Mouse (Mus musculus) embryonic facial prominence, embryonic 12.5 days (tissue): ENCODE measurements around the gene Gm37419. TPM values are rescaled to one million over a fixed set of nuclear protein-coding genes. Genes with fewer than 3 reads are reported as not detected.

Experiments used
- ATAC-seq: fragments of 200-750 bp; cut with Nextera tagmentation; 2 replicates; pipeline ENCODE4 v1.8.0; 2017; ENCODE audit not compliant: insufficient number of reproducible peaks, insufficient read depth, low FRiP score, low TSS enrichment
- H3K27ac ChIP-seq: fragments of 300-500 bp; sonication (generic); 2 replicates; pipeline ENCODE4 v1.5.1; 2016; ENCODE audit warnings: mild to moderate bottlenecking
- H3K27me3 ChIP-seq: fragments of 300-500 bp; sonication (generic); 2 replicates; pipeline ENCODE4 v1.6.1; 2016; ENCODE audit warnings: mild to moderate bottlenecking, moderate library complexity
- H3K36me3 ChIP-seq: fragments of 300-500 bp; sonication (generic); 2 replicates; pipeline ENCODE4 v1.6.1; 2016; ENCODE audit warnings: mild to moderate bottlenecking
- H3K4me1 ChIP-seq: fragments of 300-500 bp; sonication (generic); 2 replicates; pipeline ENCODE4 v1.6.1; 2016
- H3K4me2 ChIP-seq: fragments of 300-500 bp; sonication (generic); replicated peaks from 2 replicates; pipeline ENCODE4 v1.6.1; 2016; ENCODE audit warnings: mild to moderate bottlenecking, moderate library complexity
- H3K4me3 ChIP-seq: fragments of 300-500 bp; sonication (generic); 2 replicates; pipeline ENCODE4 v1.5.1; 2016; ENCODE audit warnings: mild to moderate bottlenecking
- H3K9ac ChIP-seq: fragments of 300-500 bp; sonication (generic); 2 replicates; pipeline ENCODE4 v1.6.1; 2016; ENCODE audit warnings: mild to moderate bottlenecking, moderate library complexity
- H3K9me3 ChIP-seq: fragments of 300-500 bp; sonication (generic); 2 replicates; pipeline ENCODE4 v1.6.1; 2016; ENCODE audit warnings: mild to moderate bottlenecking, moderate library complexity
- WGBS: fragments of 180-500 bp; shearing (Covaris S2); methylation state at CpG from one replicate; pipeline ENCODE4 v1.1.7; 2016; 5-methylcytosine and 5-hydroxymethylcytosine counted together
- polyA plus RNA-seq: library from polyadenylated mRNA; unstranded; fragments of >200 nt; fragmentation: Nextera tagmentation; extraction: Ambion mirVana; gene quantifications from 2 replicates; pipeline ENCODE4 v1.2.1, GENCODE M21; 2016

The Gm37419 gene
- polyA plus RNA-seq, 1 experiment from 2014 or later, result not detected

GRCm38 (mm10) chr16:24005928-24006327, 17.6 kb downstream of the Gm37419 start:
- Histone ChIP-seq H3K4me3 (no peak overlapping the region), H3K4me2 (no peak overlapping the region), H3K27me3 (no peaks in the 10 kb centered on the region; the same call in 1 of the 2 replicates), H3K4me1 (no peaks in the 10 kb centered on the region), H3K9me3 (no peaks in the 10 kb centered on the region), H3K27ac (no peak overlapping the region), H3K9ac (no peak overlapping the region), H3K36me3 (no peaks in the 10 kb centered on the region)
- ATAC-seq, result no peak
- WGBS, result 86% methylated on average over 8 of the region's 8 CpGs

- H3K36me3 ChIP-seq, result no peaks in the 10 kb centered on the region
Measured at GRCm38 (mm10) chr16:24009891-24010290, 21.6 kb downstream of the Gm37419 start.

GRCm38 (mm10) chr16:24011306-24011705, 23.0 kb downstream of the Gm37419 start:
- 76% methylated on average over 3 of the region's 3 CpGs for WGBS
- no peak for ATAC-seq
- H3K4me2 ChIP-seq, result no peak overlapping the region

More at GRCm38 (mm10) chr16:24009891-24010290, 21.6 kb downstream of the Gm37419 start:
- no peaks in the 10 kb centered on the region; the same call in 1 of the 2 replicates for H3K27me3 ChIP-seq
- no peak overlapping the region for H3K4me2 ChIP-seq
- no peak overlapping the region for H3K27ac ChIP-seq
- no peaks in the 10 kb centered on the region for H3K4me1 ChIP-seq
- 89% methylated on average over 2 of the region's 2 CpGs for WGBS
- no peak overlapping the region for H3K9ac ChIP-seq
- H3K4me3 ChIP-seq, result no peak overlapping the region
- H3K9me3 ChIP-seq, result no peaks in the 10 kb centered on the region
- ATAC-seq, result no peak

GRCm38 (mm10) chr16:24012066-24012465, 23.8 kb downstream of the Gm37419 start:
- no peak overlapping the region for H3K4me3 ChIP-seq
- H3K9me3 ChIP-seq, result no peaks in the 10 kb centered on the region
- no peak overlapping the region for H3K27ac ChIP-seq
- H3K4me2 ChIP-seq, result no peak overlapping the region
- H3K4me1 ChIP-seq, result no peaks in the 10 kb centered on the region
- ATAC-seq, result no peak
- H3K9ac ChIP-seq, result no peak overlapping the region
- H3K36me3 ChIP-seq, result no peaks in the 10 kb centered on the region
- 41% methylated on average over 3 of the region's 3 CpGs for WGBS
- no peaks in the 10 kb centered on the region for H3K27me3 ChIP-seq

More at GRCm38 (mm10) chr16:24011306-24011705, 23.0 kb downstream of the Gm37419 start:
- Histone ChIP-seq H3K36me3 (no peaks in the 10 kb centered on the region), H3K4me1 (no peaks in the 10 kb centered on the region), H3K9me3 (no peaks in the 10 kb centered on the region), H3K27ac (no peak overlapping the region), H3K4me3 (no peak overlapping the region), H3K27me3 (no peaks in the 10 kb centered on the region), H3K9ac (no peak overlapping the region)

GRCm38 (mm10) chr16:24014378-24014777, 26.1 kb downstream of the Gm37419 start:
- WGBS, result 89% methylated on average over 3 of the region's 3 CpGs
- H3K4me2 ChIP-seq, result no peak overlapping the region
- no peaks in the 10 kb centered on the region for H3K27me3 ChIP-seq
- H3K4me3 ChIP-seq, result no peak overlapping the region
- H3K9me3 ChIP-seq, result no peaks in the 10 kb centered on the region
- no peak overlapping the region for H3K27ac ChIP-seq
- ATAC-seq, result no peak
- H3K36me3 ChIP-seq, result no peaks in the 10 kb centered on the region
- H3K4me1 ChIP-seq, result no peaks in the 10 kb centered on the region
- no peak overlapping the region for H3K9ac ChIP-seq

- Histone ChIP-seq H3K4me2 (no peak overlapping the region), H3K27me3 (no peaks in the 10 kb centered on the region), H3K4me3 (no peak overlapping the region), H3K9ac (no peak overlapping the region), H3K9me3 (no peaks in the 10 kb centered on the region), H3K27ac (no peak overlapping the region), H3K36me3 (no peaks in the 10 kb centered on the region), H3K4me1 (no peaks in the 10 kb centered on the region)
- ATAC-seq, result no peak
- WGBS, result 63% methylated on average over 6 of the region's 6 CpGs
Measured at GRCm38 (mm10) chr16:24016273-24016672, 28.0 kb downstream of the Gm37419 start.

DNA sequence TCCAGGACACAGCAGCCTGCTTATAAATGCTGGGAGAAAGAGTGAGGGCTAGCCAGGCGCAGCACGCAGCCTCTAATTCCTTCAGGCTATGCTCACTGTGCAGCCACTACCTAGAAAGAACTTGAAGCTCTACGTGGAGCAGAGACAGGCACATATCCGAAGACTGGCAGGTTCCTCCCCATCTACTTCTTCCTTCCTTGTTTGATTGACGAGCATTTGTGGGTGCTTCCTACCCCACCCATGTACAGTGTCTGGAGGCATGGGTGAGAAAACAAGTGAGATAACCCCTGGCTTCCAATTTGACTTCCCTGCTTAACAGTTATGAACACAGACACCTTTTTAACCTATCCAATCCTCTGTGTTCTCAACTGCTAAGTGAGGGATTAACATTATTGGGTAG, 28.5 kb downstream of the Gm37419 start:
- H3K4me1 ChIP-seq, result no peaks in the 10 kb centered on the region
- no peak overlapping the region for H3K27ac ChIP-seq
- no peak overlapping the region for H3K4me2 ChIP-seq
- H3K36me3 ChIP-seq, result no peaks in the 10 kb centered on the region
- no peak overlapping the region for H3K9ac ChIP-seq
- WGBS, result 73% methylated on average over 5 of the region's 5 CpGs
- H3K4me3 ChIP-seq, result no peak overlapping the region
- ATAC-seq, result no peak
- H3K9me3 ChIP-seq, result no peaks in the 10 kb centered on the region
- H3K27me3 ChIP-seq, result no peaks in the 10 kb centered on the region

- no peaks in the 10 kb centered on the region for H3K9me3 ChIP-seq
- no peak overlapping the region for H3K4me3 ChIP-seq
- H3K4me1 ChIP-seq, result no peaks in the 10 kb centered on the region
- H3K27me3 ChIP-seq, result no peaks in the 10 kb centered on the region
- no peak overlapping the region for H3K4me2 ChIP-seq
- no peak for ATAC-seq
- no peaks in the 10 kb centered on the region for H3K36me3 ChIP-seq
- 68% methylated on average over 1 of the region's 1 CpGs for WGBS
- H3K27ac ChIP-seq, result no peak overlapping the region
- no peak overlapping the region for H3K9ac ChIP-seq
Measured at GRCm38 (mm10) chr16:24021722-24022121, 33.4 kb downstream of the Gm37419 start.

DNA sequence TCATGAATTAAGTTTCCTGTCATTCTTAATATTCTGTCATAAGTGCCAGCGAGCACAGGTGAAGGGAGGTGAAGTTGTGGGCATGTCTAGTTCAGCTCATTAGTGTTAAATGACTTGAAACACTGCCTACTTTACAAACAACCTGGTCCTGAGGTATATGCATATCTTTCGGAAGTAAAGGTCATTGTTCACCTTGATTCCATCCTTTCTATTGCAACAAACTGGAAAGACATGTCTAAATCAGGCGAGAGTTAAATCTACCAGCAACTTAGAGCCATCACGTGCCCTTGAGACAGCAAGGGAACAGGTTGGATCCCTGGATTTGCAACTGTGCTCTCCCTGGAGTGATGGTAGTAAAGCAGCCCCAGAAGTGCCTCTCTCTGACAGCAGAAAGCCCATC, 34.3 kb downstream of the Gm37419 start:
- H3K27ac ChIP-seq, result no peak overlapping the region
- no peaks in the 10 kb centered on the region for H3K4me1 ChIP-seq
- no peak overlapping the region for H3K4me2 ChIP-seq
- ATAC-seq, result no peak
- H3K27me3 ChIP-seq, result no peaks in the 10 kb centered on the region
- no peak overlapping the region for H3K4me3 ChIP-seq
- 85% methylated on average over 4 of the region's 4 CpGs for WGBS
- no peaks in the 10 kb centered on the region for H3K36me3 ChIP-seq
- no peaks in the 10 kb centered on the region for H3K9me3 ChIP-seq
- H3K9ac ChIP-seq, result no peak overlapping the region

DNA sequence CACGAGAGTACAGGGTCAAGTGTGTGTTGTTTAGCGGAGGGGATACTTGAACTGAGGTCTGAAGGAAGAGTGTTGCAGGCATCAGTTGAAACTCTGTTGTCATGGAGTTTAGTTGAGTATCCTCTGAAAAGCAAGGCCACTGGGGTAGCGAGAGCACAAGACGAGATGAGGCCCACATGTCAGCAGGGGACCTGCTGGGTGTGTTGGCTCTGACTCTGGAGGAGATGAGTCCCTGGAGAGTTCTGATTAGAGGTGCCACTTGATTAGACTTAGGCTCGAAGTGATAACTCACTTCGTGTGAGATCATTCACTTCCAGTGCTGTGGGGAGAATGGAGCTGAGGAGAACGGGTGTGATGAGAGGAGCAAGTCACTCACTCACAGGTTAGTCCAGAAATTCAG, 37.2 kb downstream of the Gm37419 start:
- no peaks in the 10 kb centered on the region for H3K9me3 ChIP-seq
- H3K4me3 ChIP-seq, result no peak overlapping the region

GRCm38 (mm10) chr16:24029965-24030672, 41.8 kb downstream of the Gm37419 start:
- H3K9me3 ChIP-seq, result no peaks in the 10 kb centered on the region
- no peak overlapping the region for H3K9ac ChIP-seq
- H3K4me2 ChIP-seq, result no peak overlapping the region
- no peaks in the 10 kb centered on the region for H3K27me3 ChIP-seq
- H3K4me1 ChIP-seq, result no peaks in the 10 kb centered on the region
- ATAC-seq, result no peak
- WGBS, result 88% methylated on average over 2 of the region's 2 CpGs
- no peak overlapping the region for H3K4me3 ChIP-seq
- no peaks in the 10 kb centered on the region for H3K36me3 ChIP-seq
- no peak overlapping the region for H3K27ac ChIP-seq

More for the DNA sequence above, 37.2 kb downstream of the Gm37419 start:
- Histone ChIP-seq H3K27me3 (no peaks in the 10 kb centered on the region), H3K36me3 (no peaks in the 10 kb centered on the region), H3K4me1 (no peaks in the 10 kb centered on the region), H3K4me2 (no peak overlapping the region), H3K9ac (no peak overlapping the region), H3K27ac (no peak overlapping the region)
- WGBS, result 77% methylated on average over 7 of the region's 7 CpGs
- ATAC-seq, result no peak

- Histone ChIP-seq H3K4me2 (no peak overlapping the region), H3K9me3 (no peaks in the 10 kb centered on the region), H3K27me3 (no peaks in the 10 kb centered on the region), H3K4me3 (no peak overlapping the region), H3K36me3 (no peaks in the 10 kb centered on the region), H3K9ac (no peak overlapping the region), H3K4me1 (no peaks in the 10 kb centered on the region), H3K27ac (no peak overlapping the region)
- 92% methylated on average over 5 of the region's 5 CpGs for WGBS
- no peak for ATAC-seq
Measured at GRCm38 (mm10) chr16:24033259-24033658, 45.0 kb downstream of the Gm37419 start.
